Comparison of ENCODE assay signal across 17 mouse cellular contexts in the genomic region with DNA sequence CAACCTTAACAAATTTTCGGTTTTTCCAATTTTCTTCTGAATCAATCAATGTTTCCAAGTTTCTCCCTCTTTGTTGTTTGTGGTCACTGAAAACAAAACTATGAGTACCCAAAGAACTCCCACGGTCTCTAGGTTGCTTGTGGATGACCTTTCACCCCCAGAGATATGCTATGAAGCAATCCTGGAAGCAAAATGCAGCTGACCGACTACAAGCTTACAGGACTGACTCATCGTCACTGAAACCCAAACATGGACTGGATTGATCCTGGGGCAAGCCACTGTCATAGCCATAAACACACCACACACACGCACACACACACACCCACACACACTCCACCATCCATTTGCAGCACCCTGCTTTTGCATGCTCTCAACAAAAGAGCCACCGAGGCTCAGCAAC.
"Had no signal": no experiment of that assay in that cellular context is flagged by ENCODE, and none has a peak within 500 bp of the region (broad histone marks: within the 10 kb centered on the region; RNA-seq: fewer than 3 reads in every experiment).

No protein-coding gene starts in this region.

- H3K9ac ChIP-seq: liver, embryonic 15.5 days; lung, embryonic 15.5 days; neural tube, embryonic 13.5 days; stomach, embryonic 15.5 days had no signal

- H3K4me1 ChIP-seq: limb, embryonic 10.5 days; liver, embryonic 15.5 days; neural tube, embryonic 13.5 days; stomach, embryonic 15.5 days had no signal

- H3K27ac ChIP-seq: left cerebral cortex, adult 2 months; limb, embryonic 10.5 days; liver, embryonic 15.5 days; lung, embryonic 15.5 days; macrophage; neural tube, embryonic 13.5 days; stomach, embryonic 15.5 days had no signal

- H3K9me3 ChIP-seq: limb, embryonic 10.5 days; liver, embryonic 15.5 days; lung, embryonic 15.5 days; megakaryocyte, embryonic 14.5 days; neural tube, embryonic 13.5 days; stomach, embryonic 15.5 days had no signal

- H3K27me3 ChIP-seq: liver, embryonic 15.5 days; lung, embryonic 15.5 days; megakaryocyte, embryonic 14.5 days; neural tube, embryonic 13.5 days; stomach, embryonic 15.5 days had no signal

- H3K4me2 ChIP-seq: liver, embryonic 15.5 days; lung, embryonic 15.5 days; midbrain, embryonic 11.5 days; neural tube, embryonic 13.5 days; stomach, embryonic 15.5 days had no signal

- DNase-seq: kidney, adult 8-10 months; kidney, postnatal 25 days; lung, postnatal 14 days; right cerebral cortex, postnatal 4 days; spleen, adult 18-20 months; thymus, adult 2 months; thymus, postnatal 25 days had no signal

- H3K36me3 ChIP-seq: limb, embryonic 10.5 days; liver, embryonic 15.5 days; lung, embryonic 15.5 days; neural tube, embryonic 13.5 days; stomach, embryonic 15.5 days had no signal

- ATAC-seq: midbrain, embryonic 16.5 days had no signal

- H3K4me3 ChIP-seq: left cerebral cortex, adult 2 months; limb, embryonic 10.5 days; liver, embryonic 15.5 days; lung, embryonic 15.5 days; megakaryocyte, embryonic 14.5 days; neural tube, embryonic 13.5 days; stomach, embryonic 15.5 days had no signal
